Mouse (Mus musculus): ENCODE data around the gene Utrn. TPM values are rescaled to one million over a fixed set of nuclear protein-coding genes. Genes with fewer than 3 reads are reported as not detected.

Gene Utrn
- polyA plus RNA-seq, 1 experiment from 2014 or later: 49.7 TPM

GRCm38 (mm10) chr10:12489551-12490177 lies 379.5 kb downstream of the Utrn start:
- H3K9ac ChIP-seq (ENCODE audit: low read length): no peak overlapping the region
- 40% methylated on average over 4 of the region's 4 CpGs for WGBS
- H3K4me3 ChIP-seq (ENCODE audit: low read depth, low read length): no peak overlapping the region
- H3K4me1 ChIP-seq (replicated peaks; ENCODE audit: control insufficient read depth, insufficient read depth, low read length): peaks cover 2% of the 10 kb centered on the region; the same call in 1 of the 2 replicates
- no peak; the same call in 1 of the 2 replicates for ATAC-seq (replicated peaks; ENCODE audit: low FRiP score)
- H3K4me2 ChIP-seq (ENCODE audit: low read depth, low read length, severe bottlenecking): no peak overlapping the region
- no peaks in the 10 kb centered on the region for H3K9me3 ChIP-seq (ENCODE audit: control insufficient read depth, low read length)
- no peaks in the 10 kb centered on the region for H3K27me3 ChIP-seq (ENCODE audit: control insufficient read depth, insufficient read depth, low read length)
- no peaks in the 10 kb centered on the region for H3K36me3 ChIP-seq (ENCODE audit: control insufficient read depth, insufficient read depth, low read length)
- no peak for DNase-seq (ENCODE audit: low spot score)
- no peak overlapping the region for H3K27ac ChIP-seq (ENCODE audit: low read depth, low read length)

- ATAC-seq (replicated peaks; ENCODE audit: low FRiP score) (no peak), DNase-seq (ENCODE audit: low spot score) (no peak)
- no peaks in the 10 kb centered on the region for H3K36me3 ChIP-seq (ENCODE audit: control insufficient read depth, insufficient read depth, low read length)
- no peak overlapping the region for H3K9ac ChIP-seq (ENCODE audit: low read length)
- 84% methylated on average over 3 of the region's 3 CpGs for WGBS
- H3K27ac ChIP-seq (ENCODE audit: low read depth, low read length): no peak overlapping the region
- H3K27me3 ChIP-seq (ENCODE audit: control insufficient read depth, insufficient read depth, low read length): no peaks in the 10 kb centered on the region
- H3K4me3 ChIP-seq (ENCODE audit: low read depth, low read length): no peak overlapping the region
- H3K9me3 ChIP-seq (ENCODE audit: control insufficient read depth, low read length): no peaks in the 10 kb centered on the region
- peaks cover 2% of the 10 kb centered on the region; the same call in 1 of the 2 replicates for H3K4me1 ChIP-seq (replicated peaks; ENCODE audit: control insufficient read depth, insufficient read depth, low read length)
- no peak overlapping the region for H3K4me2 ChIP-seq (ENCODE audit: low read depth, low read length, severe bottlenecking)
Measured at GRCm38 (mm10) chr10:12488518-12488917, 380.6 kb downstream of the Utrn start.

GRCm38 (mm10) chr10:12488117-12488516 lies 381.0 kb downstream of the Utrn start:
- 88% methylated on average over 5 of the region's 5 CpGs for WGBS

GRCm38 (mm10) chr10:12483494-12483893 lies 385.7 kb downstream of the Utrn start:
- H3K27ac ChIP-seq (ENCODE audit: low read depth, low read length): no peak overlapping the region
- H3K4me3 ChIP-seq (ENCODE audit: low read depth, low read length): no peak overlapping the region
- H3K36me3 ChIP-seq (ENCODE audit: control insufficient read depth, insufficient read depth, low read length): no peaks in the 10 kb centered on the region
- WGBS: 86% methylated on average over 1 of the region's 1 CpGs
- no peak overlapping the region for H3K4me2 ChIP-seq (ENCODE audit: low read depth, low read length, severe bottlenecking)
- no peak for ATAC-seq (replicated peaks; ENCODE audit: low FRiP score)
- H3K9me3 ChIP-seq (ENCODE audit: control insufficient read depth, low read length): no peaks in the 10 kb centered on the region
- H3K27me3 ChIP-seq (ENCODE audit: control insufficient read depth, insufficient read depth, low read length): no peaks in the 10 kb centered on the region
- DNase-seq (ENCODE audit: low spot score): no peak
- no peak overlapping the region for H3K9ac ChIP-seq (ENCODE audit: low read length)
- no peaks in the 10 kb centered on the region for H3K4me1 ChIP-seq (replicated peaks; ENCODE audit: control insufficient read depth, insufficient read depth, low read length)

More at GRCm38 (mm10) chr10:12488117-12488516, 381.0 kb downstream of the Utrn start:
- Histone ChIP-seq H3K4me2 (ENCODE audit: low read depth, low read length, severe bottlenecking) (no peak overlapping the region), H3K4me3 (ENCODE audit: low read depth, low read length) (no peak overlapping the region), H3K27ac (ENCODE audit: low read depth, low read length) (no peak overlapping the region), H3K27me3 (ENCODE audit: control insufficient read depth, insufficient read depth, low read length) (no peaks in the 10 kb centered on the region), H3K36me3 (ENCODE audit: control insufficient read depth, insufficient read depth, low read length) (no peaks in the 10 kb centered on the region), H3K9ac (ENCODE audit: low read length) (no peak overlapping the region), H3K9me3 (ENCODE audit: control insufficient read depth, low read length) (no peaks in the 10 kb centered on the region), H3K4me1 (replicated peaks; ENCODE audit: control insufficient read depth, insufficient read depth, low read length) (peaks cover 2% of the 10 kb centered on the region; the same call in 1 of the 2 replicates)
- DNase-seq (ENCODE audit: low spot score) (no peak), ATAC-seq (replicated peaks; ENCODE audit: low FRiP score) (no peak)

- Histone ChIP-seq H3K27ac (ENCODE audit: low read depth, low read length) (no peak overlapping the region), H3K9me3 (ENCODE audit: control insufficient read depth, low read length) (no peaks in the 10 kb centered on the region), H3K36me3 (ENCODE audit: control insufficient read depth, insufficient read depth, low read length) (no peaks in the 10 kb centered on the region), H3K9ac (ENCODE audit: low read length) (no peak overlapping the region), H3K4me2 (ENCODE audit: low read depth, low read length, severe bottlenecking) (no peak overlapping the region), H3K4me3 (ENCODE audit: low read depth, low read length) (no peak overlapping the region), H3K4me1 (replicated peaks; ENCODE audit: control insufficient read depth, insufficient read depth, low read length) (no peaks in the 10 kb centered on the region), H3K27me3 (ENCODE audit: control insufficient read depth, insufficient read depth, low read length) (no peaks in the 10 kb centered on the region)
- DNase-seq (ENCODE audit: low spot score): no peak
- ATAC-seq (replicated peaks; ENCODE audit: low FRiP score): no peak
- WGBS: 94% methylated on average over 3 of the region's 3 CpGs
Measured at GRCm38 (mm10) chr10:12482975-12483374, 386.2 kb downstream of the Utrn start.

- no peak overlapping the region for H3K9ac ChIP-seq (ENCODE audit: low read length)
- no peak overlapping the region for H3K4me3 ChIP-seq (ENCODE audit: low read depth, low read length)
- no peaks in the 10 kb centered on the region for H3K4me1 ChIP-seq (replicated peaks; ENCODE audit: control insufficient read depth, insufficient read depth, low read length)
- no peaks in the 10 kb centered on the region for H3K36me3 ChIP-seq (ENCODE audit: control insufficient read depth, insufficient read depth, low read length)
- no peak overlapping the region for H3K4me2 ChIP-seq (ENCODE audit: low read depth, low read length, severe bottlenecking)
- DNase-seq (ENCODE audit: low spot score) (no peak), ATAC-seq (replicated peaks; ENCODE audit: low FRiP score) (no peak)
- H3K9me3 ChIP-seq (ENCODE audit: control insufficient read depth, low read length): no peaks in the 10 kb centered on the region
- 81% methylated on average over 14 of the region's 14 CpGs for WGBS
- no peak overlapping the region for H3K27ac ChIP-seq (ENCODE audit: low read depth, low read length)
- no peaks in the 10 kb centered on the region for H3K27me3 ChIP-seq (ENCODE audit: control insufficient read depth, insufficient read depth, low read length)
Measured at GRCm38 (mm10) chr10:12474850-12475621, 394.1 kb downstream of the Utrn start.

GRCm38 (mm10) chr10:12469391-12470057 lies 399.6 kb downstream of the Utrn start:
- H3K4me1 ChIP-seq (replicated peaks; ENCODE audit: control insufficient read depth, insufficient read depth, low read length): no peaks in the 10 kb centered on the region
- 90% methylated on average over 5 of the region's 5 CpGs for WGBS
- H3K27ac ChIP-seq (ENCODE audit: low read depth, low read length): no peak overlapping the region

GRCm38 (mm10) chr10:12467544-12467943 lies 401.6 kb downstream of the Utrn start:
- H3K4me2 ChIP-seq (ENCODE audit: low read depth, low read length, severe bottlenecking): no peak overlapping the region
- no peaks in the 10 kb centered on the region for H3K27me3 ChIP-seq (ENCODE audit: control insufficient read depth, insufficient read depth, low read length)
- no peak overlapping the region for H3K27ac ChIP-seq (ENCODE audit: low read depth, low read length)
- H3K36me3 ChIP-seq (ENCODE audit: control insufficient read depth, insufficient read depth, low read length): no peaks in the 10 kb centered on the region
- H3K9ac ChIP-seq (ENCODE audit: low read length): no peak overlapping the region
- H3K4me1 ChIP-seq (replicated peaks; ENCODE audit: control insufficient read depth, insufficient read depth, low read length): no peaks in the 10 kb centered on the region
- no peak for ATAC-seq (replicated peaks; ENCODE audit: low FRiP score)
- no peak for DNase-seq (ENCODE audit: low spot score)
- H3K9me3 ChIP-seq (ENCODE audit: control insufficient read depth, low read length): no peaks in the 10 kb centered on the region
- 62% methylated on average over 2 of the region's 2 CpGs for WGBS
- no peak overlapping the region for H3K4me3 ChIP-seq (ENCODE audit: low read depth, low read length)

More at GRCm38 (mm10) chr10:12469391-12470057, 399.6 kb downstream of the Utrn start:
- Histone ChIP-seq H3K4me2 (ENCODE audit: low read depth, low read length, severe bottlenecking) (no peak overlapping the region), H3K9me3 (ENCODE audit: control insufficient read depth, low read length) (no peaks in the 10 kb centered on the region), H3K4me3 (ENCODE audit: low read depth, low read length) (no peak overlapping the region), H3K36me3 (ENCODE audit: control insufficient read depth, insufficient read depth, low read length) (no peaks in the 10 kb centered on the region), H3K27me3 (ENCODE audit: control insufficient read depth, insufficient read depth, low read length) (no peaks in the 10 kb centered on the region), H3K9ac (ENCODE audit: low read length) (no peak overlapping the region)
- no peak for ATAC-seq (replicated peaks; ENCODE audit: low FRiP score)
- no peak for DNase-seq (ENCODE audit: low spot score)

Data from forebrain, embryonic 11.5 days (tissue).